In genomic region chr7:70352617-70353016, GRCm38 (mm10) we compare ENCODE assay signal across 10 mouse cellular contexts. TPM values are rescaled to one million over a fixed set of nuclear protein-coding genes. Genes with fewer than 3 reads are reported as not detected.
DNase-seq lines count a peak whose midpoint lies in the region; ATAC-seq and TF ChIP-seq lines count a peak whose summit lies in the region.
"Had no signal": no experiment of that assay in that cellular context is flagged by ENCODE, and none has a peak within 500 bp of the region (broad histone marks: within the 10 kb centered on the region; RNA-seq: fewer than 3 reads in every experiment).

No protein-coding gene starts in this region.

- TF ChIP-seq POLR2A in thymus, adult 2 months (IDR thresholded peaks at IDR 0.05; ENCODE audit: control insufficient read depth, extremely low read depth, insufficient read depth, low read length, poor library complexity), result no peak

- DNase-seq in layer of hippocampus, adult 2 months (ENCODE audit: low spot score in 2 of 2), result no peak
- DNase-seq in layer of hippocampus, adult 9-10 months (ENCODE audit: low spot score), result no peak
- DNase-seq in limb, embryonic 11.5 days (ENCODE audit: low spot score), result peak; percentile 36
- DNase-seq in cerebellum, adult 9-11 months, result no peak
- no peak for DNase-seq in thymus, postnatal 36 days
- no peak for DNase-seq in thymus, adult 2 months

- H3K27ac ChIP-seq in layer of hippocampus, adult 2 months, result peak overlapping the region; percentile 49
- H3K27ac ChIP-seq in forebrain, embryonic 12.5 days, result peak overlapping the region; percentile 98
- no peak overlapping the region for H3K27ac ChIP-seq in limb, embryonic 11.5 days (replicated peaks; ENCODE audit: low read depth, low read length)
- H3K27ac ChIP-seq in neural tube, embryonic 14.5 days (ENCODE audit: low read depth, low read length), result peak overlapping the region; percentile 94; the same call in 1 of the 2 replicates
- H3K27ac ChIP-seq in thymus, adult 2 months (ENCODE audit: control insufficient read depth, insufficient read depth, low read length), result no peak overlapping the region

- peak overlapping the region; percentile 13 for H3K4me3 ChIP-seq in layer of hippocampus, adult 2 months
- peak overlapping the region; percentile 66 for H3K4me3 ChIP-seq in forebrain, embryonic 12.5 days (replicated peaks)
- H3K4me3 ChIP-seq in limb, embryonic 11.5 days (ENCODE audit: low read depth, low read length), result no peak overlapping the region; the same call in 1 of the 2 replicates
- peak overlapping the region; percentile 59 for H3K4me3 ChIP-seq in neural tube, embryonic 14.5 days (ENCODE audit: low read depth, low read length)
- H3K4me3 ChIP-seq in thymus, adult 2 months (ENCODE audit: control insufficient read depth, insufficient read depth, low read length), result no peak overlapping the region
- H3K4me3 ChIP-seq: megakaryocyte, embryonic 14.5 days had no signal

- no peak for TF ChIP-seq CTCF in layer of hippocampus, adult 2 months (conservative IDR thresholded peaks at IDR 0.05)
- no peak for TF ChIP-seq CTCF in thymus, adult 2 months (IDR thresholded peaks at IDR 0.05; ENCODE audit: borderline replicate concordance, control insufficient read depth, extremely low read depth, insufficient read depth, low read length, poor library complexity)

- WGBS in forebrain, embryonic 12.5 days, result 14% methylated on average over 3 of the region's 3 CpGs
- 8% methylated on average over 3 of the region's 3 CpGs for WGBS in limb, embryonic 11.5 days
- 23% methylated on average over 3 of the region's 3 CpGs for WGBS in neural tube, embryonic 14.5 days
- 32% methylated on average over 3 of the region's 3 CpGs for WGBS in thymus, adult 2 months

- peaks cover 34% of the 10 kb centered on the region for H3K4me1 ChIP-seq in forebrain, embryonic 12.5 days
- H3K4me1 ChIP-seq in limb, embryonic 11.5 days (ENCODE audit: control insufficient read depth, insufficient read depth, low read length), result peaks cover 37% of the 10 kb centered on the region
- peaks cover 29% of the 10 kb centered on the region for H3K4me1 ChIP-seq in neural tube, embryonic 14.5 days (ENCODE audit: control insufficient read depth, insufficient read depth, low read length)
- no peaks in the 10 kb centered on the region for H3K4me1 ChIP-seq in thymus, adult 2 months (replicated peaks; ENCODE audit: control insufficient read depth, insufficient read depth, low read length)

- peaks cover 64% of the 10 kb centered on the region for H3K27me3 ChIP-seq in forebrain, embryonic 12.5 days
- no peaks in the 10 kb centered on the region for H3K27me3 ChIP-seq in limb, embryonic 11.5 days (ENCODE audit: control insufficient read depth, insufficient read depth, low read length)
- H3K27me3 ChIP-seq in neural tube, embryonic 14.5 days (ENCODE audit: control insufficient read depth, insufficient read depth, low read length), result no peaks in the 10 kb centered on the region
- H3K27me3 ChIP-seq in thymus, adult 2 months (ENCODE audit: control insufficient read depth, insufficient read depth, low read length), result peaks cover 5% of the 10 kb centered on the region; the same call in 1 of the 2 replicates

- H3K9ac ChIP-seq in forebrain, embryonic 12.5 days, result peak overlapping the region; percentile 92
- H3K9ac ChIP-seq in limb, embryonic 11.5 days (ENCODE audit: low read length), result no peak overlapping the region
- H3K9ac ChIP-seq in neural tube, embryonic 14.5 days (replicated peaks; ENCODE audit: low read depth, low read length), result peak overlapping the region; percentile 85

- peak overlapping the region; percentile 88 for H3K4me2 ChIP-seq in forebrain, embryonic 12.5 days
- peak overlapping the region; percentile 59 for H3K4me2 ChIP-seq in limb, embryonic 11.5 days (ENCODE audit: low read depth, severe bottlenecking)
- H3K4me2 ChIP-seq in neural tube, embryonic 14.5 days (ENCODE audit: low read depth, low read length), result peak overlapping the region; percentile 71

- no peak for ATAC-seq in forebrain, embryonic 12.5 days (ENCODE audit: low FRiP score)
- ATAC-seq in limb, embryonic 11.5 days (ENCODE audit: insufficient number of reproducible peaks, low FRiP score, low TSS enrichment, low read depth), result no peak
- no peak for ATAC-seq in neural tube, embryonic 14.5 days (ENCODE audit: low read depth)

- peaks cover 14% of the 10 kb centered on the region for H3K36me3 ChIP-seq in forebrain, embryonic 12.5 days (replicated peaks)
- H3K36me3 ChIP-seq in limb, embryonic 11.5 days (ENCODE audit: control insufficient read depth, insufficient read depth, low read length), result no peaks in the 10 kb centered on the region
- peaks cover 2% of the 10 kb centered on the region; the same call in 1 of the 2 replicates for H3K36me3 ChIP-seq in neural tube, embryonic 14.5 days (ENCODE audit: control insufficient read depth, insufficient read depth, low read length)
- no peaks in the 10 kb centered on the region for H3K36me3 ChIP-seq in thymus, adult 2 months (ENCODE audit: control insufficient read depth, insufficient read depth, low read length)

- H3K9me3 ChIP-seq in forebrain, embryonic 12.5 days, result no peaks in the 10 kb centered on the region
- H3K9me3 ChIP-seq in limb, embryonic 11.5 days (ENCODE audit: control insufficient read depth, low read length), result no peaks in the 10 kb centered on the region
- no peaks in the 10 kb centered on the region for H3K9me3 ChIP-seq in neural tube, embryonic 14.5 days (ENCODE audit: control insufficient read depth, low read length)

RNA-seq across cellular contexts. Expression of gene Nr2f2, which starts 13.9 kb away (rescaled TPM):
- 10 to 100 TPM; 35.8 to 48.5 TPM for total RNA-seq in layer of hippocampus, adult 2 months (2021)
- polyA plus RNA-seq in forebrain, embryonic 12.5 days (2016; fragmentation: Nextera tagmentation; extraction: Ambion mirVana), result 129 and 162 TPM in 2 replicates
- polyA plus RNA-seq in limb, embryonic 11.5 days (2014; fragmentation: Nextera tagmentation; extraction: Ambion mirVana), result 71.4 and 79.5 TPM in 2 replicates
- polyA plus RNA-seq in neural tube, embryonic 14.5 days (2014; fragmentation: Nextera tagmentation; extraction: Ambion mirVana), result 72.9 and 89.2 TPM in 2 replicates
- polyA plus RNA-seq in thymus, adult 2 months (2012; rRNA removed), result 12.8 and 14.7 TPM in 2 replicates
- total RNA-seq: MEL had no signal

Comparison
In these comparisons a context has a peak if more than half of its experiments do, and no peak if none do; other contexts are left out.
1. H3K27ac ChIP-seq: peak in layer of hippocampus, adult 2 months (single experiment), forebrain, embryonic 12.5 days (single experiment) and neural tube, embryonic 14.5 days (single experiment); none in limb, embryonic 11.5 days (single experiment) and thymus, adult 2 months (single experiment).
2. H3K4me3 ChIP-seq: peak in layer of hippocampus, adult 2 months (single experiment), forebrain, embryonic 12.5 days (single experiment) and neural tube, embryonic 14.5 days (single experiment); none in limb, embryonic 11.5 days (single experiment) and thymus, adult 2 months (single experiment).
3. Peak in every context shown above with its lines, with median percentiles within 50 percentile points of each other: H3K4me2 ChIP-seq.